Mouse (Mus musculus) MEL (cell line): ENCODE results near the gene Iqsec1.

Experiments
- BHLHE40 ChIP-seq: IDR thresholded peaks from 2 replicates; pipeline ENCODE4 v1.6.1; 2012; ENCODE audit warnings: low read depth, mild to moderate bottlenecking, inconsistent platforms, low read length, improper control_type of control experiment, borderline replicate concordance
- CHD1 ChIP-seq: IDR thresholded peaks from 2 replicates; pipeline ENCODE4 v1.6.1; 2012; ENCODE audit warnings: low read depth, mild to moderate bottlenecking, inconsistent platforms, low read length, improper control_type of control experiment
- CTCF ChIP-seq, 3 experiments: IDR thresholded peaks in 2 of 3; conservative IDR thresholded peaks in 1 of 3; 2 replicates each; pipeline ENCODE4 v1.5.1; 2011 to 2012; ENCODE audit warnings: low read length in 3 of 3, low read depth in 2 of 3, mild to moderate bottlenecking in 2 of 3, improper control_type of control experiment in 1 of 3, inconsistent platforms in 1 of 3, mixed read lengths in 1 of 3, moderate library complexity in 1 of 3; ENCODE audit not compliant: control insufficient read depth in 1 of 3, insufficient read depth in 1 of 3, poor library complexity in 1 of 3, severe bottlenecking in 1 of 3
- EP300 ChIP-seq, 2 experiments: IDR thresholded peaks; 2 replicates each; pipeline ENCODE4 v1.6.1; 2011; ENCODE audit warnings: improper control_type of control experiment in 2 of 2, low read length in 2 of 2, low read depth in 1 of 2, mild to moderate bottlenecking in 1 of 2
- GATA1 ChIP-seq: IDR thresholded peaks from 2 replicates; pipeline ENCODE4 v1.6.1; 2011; ENCODE audit warnings: low read depth, low read length, improper control_type of control experiment
- HCFC1 ChIP-seq: IDR thresholded peaks from 2 replicates; pipeline ENCODE4 v1.6.1; 2012; ENCODE audit warnings: low read depth, mild to moderate bottlenecking, inconsistent platforms, low read length, improper control_type of control experiment, moderate library complexity
- NRF1 ChIP-seq: IDR thresholded peaks from 2 replicates; pipeline ENCODE4 v1.6.1; 2014; ENCODE audit warnings: low read depth, mild to moderate bottlenecking, inconsistent platforms, low read length, improper control_type of control experiment, moderate library complexity; ENCODE audit not compliant: poor library complexity, insufficient read depth, severe bottlenecking
- POLR2A ChIP-seq, 2 experiments: IDR thresholded peaks; 2 replicates each; pipeline ENCODE4 v1.6.1; 2011 to 2012; ENCODE audit warnings: low read length in 2 of 2, mild to moderate bottlenecking in 2 of 2, control low read depth in 1 of 2, improper control_type of control experiment in 1 of 2, low read depth in 1 of 2, moderate library complexity in 1 of 2; ENCODE audit not compliant: control insufficient read depth in 1 of 2, insufficient read depth in 1 of 2, poor library complexity in 1 of 2
- UBTF ChIP-seq: IDR thresholded peaks from 2 replicates; pipeline ENCODE4 v1.6.1; 2012; ENCODE audit warnings: low read depth, mild to moderate bottlenecking, inconsistent platforms, low read length, improper control_type of control experiment, moderate library complexity, borderline replicate concordance; ENCODE audit not compliant: insufficient read depth
- USF1 ChIP-seq: IDR thresholded peaks from 2 replicates; pipeline ENCODE4 v1.6.1; 2014; ENCODE audit warnings: low read depth, mild to moderate bottlenecking, inconsistent platforms, low read length, improper control_type of control experiment, moderate library complexity
- ZC3H11A ChIP-seq: IDR thresholded peaks from 2 replicates; pipeline ENCODE4 v1.6.1; 2012; ENCODE audit warnings: low read depth, mild to moderate bottlenecking, inconsistent platforms, low read length, improper control_type of control experiment

- no peak for TF ChIP-seq POLR2A (IDR thresholded peaks at IDR 0.05; ENCODE audit: control insufficient read depth in 1 of 2, insufficient read depth in 1 of 2, low read depth in 1 of 2, low read length in 2 of 2, poor library complexity in 1 of 2)
- no peak for TF ChIP-seq NRF1
- TF ChIP-seq EP300 (IDR thresholded peaks at IDR 0.05; ENCODE audit: low read depth in 1 of 2, low read length in 2 of 2): no peak
- TF ChIP-seq CTCF (IDR thresholded peaks at IDR 0.05 in 2 of 3, conservative IDR thresholded peaks at IDR 0.05 in 1 of 3; ENCODE audit: control insufficient read depth in 1 of 3, insufficient read depth in 1 of 3, low read depth in 2 of 3, low read length in 3 of 3, poor library complexity in 1 of 3, severe bottlenecking in 1 of 3): no peak
- no peak for TF ChIP-seq ZC3H11A
- TF ChIP-seq BHLHE40: no peak
- no peak for TF ChIP-seq HCFC1
- TF ChIP-seq CHD1: no peak
- no peak for TF ChIP-seq USF1
- no peak for TF ChIP-seq UBTF
- no peak for TF ChIP-seq GATA1
Observed at GRCm38 (mm10) chr6:90919636-90920420, 68.7 kb downstream of the Iqsec1 start.
